Comparison of ENCODE assay signal across 19 mouse cellular contexts in the genomic region with DNA sequence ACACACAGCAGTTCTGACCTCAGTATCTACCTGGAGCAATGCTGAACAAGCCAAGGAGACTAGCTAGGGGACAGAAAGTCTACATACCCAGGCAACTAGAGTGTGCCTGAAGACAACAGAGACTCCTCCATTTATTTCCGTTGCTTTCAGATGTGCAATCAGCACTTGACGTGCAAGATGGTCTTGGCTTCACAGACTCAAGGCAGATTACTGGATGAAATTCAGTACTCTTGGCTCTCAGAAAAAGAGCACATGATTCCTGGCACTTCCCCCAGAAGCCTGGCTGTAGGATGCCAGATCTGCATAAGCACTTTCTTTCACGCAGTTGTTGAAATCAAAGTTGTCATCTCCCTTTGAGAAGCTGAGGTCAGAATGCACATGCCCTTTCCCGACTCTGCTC. TPM values are rescaled to one million over a fixed set of nuclear protein-coding genes. Genes with fewer than 3 reads are reported as not detected.
DNase-seq lines count a peak whose midpoint lies in the region; ATAC-seq lines count a peak whose summit lies in the region.
"Had no signal": no experiment of that assay in that cellular context is flagged by ENCODE, and none has a peak within 500 bp of the region (broad histone marks: within the 10 kb centered on the region; RNA-seq: fewer than 3 reads in every experiment).

No protein-coding gene starts in this region.

- no peaks in the 10 kb centered on the region for H3K4me1 ChIP-seq in forebrain, embryonic 16.5 days (replicated peaks; ENCODE audit: control insufficient read depth, insufficient read depth, low read length)
- H3K4me1 ChIP-seq in hindbrain, embryonic 13.5 days (replicated peaks) = no peaks in the 10 kb centered on the region
- H3K4me1 ChIP-seq: heart, embryonic 12.5 days had no signal

- H3K27me3 ChIP-seq in forebrain, embryonic 16.5 days (replicated peaks; ENCODE audit: control insufficient read depth, insufficient read depth, low read length) = no peaks in the 10 kb centered on the region
- H3K27me3 ChIP-seq in hindbrain, embryonic 13.5 days = no peaks in the 10 kb centered on the region
- H3K27me3 ChIP-seq: heart, embryonic 12.5 days had no signal

- H3K9me3 ChIP-seq in forebrain, embryonic 16.5 days (ENCODE audit: control insufficient read depth, low read length) = no peaks in the 10 kb centered on the region
- H3K9me3 ChIP-seq in hindbrain, embryonic 13.5 days = no peaks in the 10 kb centered on the region
- H3K9me3 ChIP-seq: heart, embryonic 12.5 days had no signal

- no peak overlapping the region for H3K4me2 ChIP-seq in forebrain, embryonic 16.5 days (ENCODE audit: low read length)
- H3K4me2 ChIP-seq in hindbrain, embryonic 13.5 days = no peak overlapping the region
- H3K4me2 ChIP-seq: heart, embryonic 12.5 days; midbrain, embryonic 11.5 days had no signal

- H3K36me3 ChIP-seq in forebrain, embryonic 16.5 days (ENCODE audit: control insufficient read depth, insufficient read depth) = no peaks in the 10 kb centered on the region
- H3K36me3 ChIP-seq in hindbrain, embryonic 13.5 days = no peaks in the 10 kb centered on the region
- H3K36me3 ChIP-seq: heart, embryonic 12.5 days had no signal

- 59% methylated on average over 4 of the region's 4 CpGs for WGBS in forebrain, embryonic 16.5 days
- 79% methylated on average over 4 of the region's 4 CpGs for WGBS in hindbrain, embryonic 13.5 days

- H3K4me3 ChIP-seq in forebrain, embryonic 16.5 days (replicated peaks; ENCODE audit: low read length) = no peak overlapping the region
- no peak overlapping the region for H3K4me3 ChIP-seq in hindbrain, embryonic 13.5 days
- H3K4me3 ChIP-seq: heart, embryonic 12.5 days; myocyte had no signal

- DNase-seq in cerebellum, postnatal 10 days = peak; percentile 62 to 66
- no peak for DNase-seq in cerebellum, adult 9-10 months
- peak; percentile 6 for DNase-seq in gastrocnemius, adult 18-20 months (ENCODE audit: low spot score)
- no peak for DNase-seq in gastrocnemius, postnatal 25 days
- peak; percentile 61 to 75 for DNase-seq in right cerebral cortex, postnatal 10 days (ENCODE audit: low spot score in 2 of 2)
- no peak for DNase-seq in adipocyte (ENCODE audit: low spot score)
- DNase-seq: cerebellum, adult 9-11 months; gastrocnemius, postnatal 14 days; heart, postnatal 4 days; lung, postnatal 4 days; thymus, adult 18-20 months had no signal

- 0 out of 2 replicates have a peak overlapping the region, but pooled peaks have one; percentile 20 for H3K27ac ChIP-seq in forebrain, embryonic 16.5 days (ENCODE audit: low read length)
- no peak overlapping the region for H3K27ac ChIP-seq in hindbrain, embryonic 13.5 days

- H3K9ac ChIP-seq in forebrain, embryonic 16.5 days (replicated peaks; ENCODE audit: low read depth, low read length) = no peak overlapping the region
- H3K9ac ChIP-seq in hindbrain, embryonic 13.5 days = no peak overlapping the region
- H3K9ac ChIP-seq: heart, embryonic 12.5 days had no signal

- peak; percentile 66 for ATAC-seq in forebrain, embryonic 16.5 days
- no peak for ATAC-seq in hindbrain, embryonic 13.5 days (ENCODE audit: low FRiP score)
- ATAC-seq: activated CD4-positive, CD25-positive, alpha-beta regulatory T cell, adult 4 months; inflammation-experienced regulatory T-cells, adult 6 months had no signal

RNA-seq across cellular contexts. Expression of gene Gabra5, which starts 18.1 kb away (rescaled TPM):
- not detected for total RNA-seq in gastrocnemius, adult 18-20 months (2021)
- total RNA-seq in gastrocnemius, postnatal 25 days (2021) = not detected
- 28.7 and 42.1 TPM in 2 replicates for polyA plus RNA-seq in forebrain, embryonic 16.5 days (2015; fragmentation: Nextera tagmentation; extraction: Ambion mirVana)
- 13.6 and 13.8 TPM in 2 replicates for polyA plus RNA-seq in hindbrain, embryonic 13.5 days (2015; fragmentation: Nextera tagmentation; extraction: Ambion mirVana)
- total RNA-seq: gastrocnemius, postnatal 14 days; heart, postnatal 4 days had no signal
- polyA plus RNA-seq: activated CD4-positive, CD25-positive, alpha-beta regulatory T cell, adult 4 months; inflammation-experienced regulatory T-cells, adult 6 months; liver, embryonic 16.5 days; myocyte had no signal

Comparison
In these comparisons a context has a peak if more than half of its experiments do, and no peak if none do; other contexts are left out.
1. DNase-seq: peak in cerebellum, postnatal 10 days (2 of 2), gastrocnemius, adult 18-20 months (single experiment) and right cerebral cortex, postnatal 10 days (2 of 2); none in cerebellum, adult 9-10 months (single experiment), gastrocnemius, postnatal 25 days (single experiment) and adipocyte (single experiment).